Mouse (Mus musculus): Measurements from ENCODE around the gene Slc13a3. TPM values are rescaled to one million over a fixed set of nuclear protein-coding genes. Genes with fewer than 3 reads are reported as not detected.

Slc13a3 gene
- polyA plus RNA-seq, 1 experiment from 2014 or later, result 0.28 TPM

DNA sequence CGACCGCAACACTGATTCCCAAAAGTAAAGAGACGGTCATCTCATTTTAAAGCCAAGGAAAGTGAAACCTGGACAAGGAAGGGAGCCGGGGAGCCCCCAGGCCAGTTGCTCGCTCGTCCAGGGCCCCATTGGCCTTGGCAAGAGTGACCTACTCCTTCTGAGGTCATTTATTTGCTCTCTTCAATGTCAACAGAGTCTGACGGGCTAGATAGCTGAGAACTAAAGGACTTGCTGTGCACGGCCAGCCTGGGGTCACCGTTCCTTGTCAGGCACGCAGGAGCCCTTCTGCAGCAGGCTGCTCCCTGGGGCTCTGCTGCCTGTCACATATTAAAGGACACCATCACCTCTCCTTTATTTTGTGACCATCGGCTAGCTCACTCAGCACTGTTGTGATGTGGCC, 1.1 kb downstream of the Slc13a3 start:
- Histone ChIP-seq H3K27ac (no peak overlapping the region), H3K4me3 (no peak overlapping the region), H3K36me3 (no peaks in the 10 kb centered on the region), H3K4me1 (peaks cover 3% of the 10 kb centered on the region; the same call in 1 of the 2 replicates), H3K4me2 (no peak overlapping the region), H3K27me3 (peaks cover 50% of the 10 kb centered on the region), H3K9ac (no peak overlapping the region), H3K9me3 (no peaks in the 10 kb centered on the region)
- ATAC-seq (ENCODE audit: insufficient number of reproducible peaks, low FRiP score, low TSS enrichment, low read depth), result no peak
- WGBS, result 77% methylated on average over 11 of the region's 11 CpGs

DNA sequence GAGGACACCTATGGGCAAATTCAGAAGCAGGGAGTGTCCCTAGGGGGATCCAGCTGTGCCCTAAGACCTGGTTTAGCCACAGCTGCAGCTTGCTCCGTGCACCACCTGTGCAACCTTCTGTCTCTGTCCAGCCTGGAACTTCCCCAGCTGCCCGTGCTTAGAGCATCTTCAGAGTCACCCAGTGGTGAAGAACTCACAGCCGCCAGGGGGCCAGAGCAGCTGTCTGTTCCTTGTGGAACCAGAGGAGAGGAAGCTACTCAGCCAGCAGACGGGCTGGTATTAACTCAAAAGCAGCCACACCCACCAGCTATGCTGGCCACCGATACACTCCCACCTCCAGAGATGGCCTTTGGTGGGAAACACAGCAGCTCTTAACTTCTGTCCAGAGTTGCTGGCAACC, 2.9 kb downstream of the Slc13a3 start:
- H3K4me3 ChIP-seq, result no peak overlapping the region
- no peak overlapping the region for H3K4me2 ChIP-seq
- no peak overlapping the region for H3K27ac ChIP-seq
- peaks cover 3% of the 10 kb centered on the region; the same call in 1 of the 2 replicates for H3K4me1 ChIP-seq
- no peaks in the 10 kb centered on the region for H3K9me3 ChIP-seq
- H3K9ac ChIP-seq, result no peak overlapping the region
- ATAC-seq (ENCODE audit: insufficient number of reproducible peaks, low FRiP score, low TSS enrichment, low read depth), result no peak
- no peaks in the 10 kb centered on the region for H3K36me3 ChIP-seq
- 29% methylated on average over 5 of the region's 5 CpGs for WGBS
- H3K27me3 ChIP-seq, result peaks cover 41% of the 10 kb centered on the region

DNA sequence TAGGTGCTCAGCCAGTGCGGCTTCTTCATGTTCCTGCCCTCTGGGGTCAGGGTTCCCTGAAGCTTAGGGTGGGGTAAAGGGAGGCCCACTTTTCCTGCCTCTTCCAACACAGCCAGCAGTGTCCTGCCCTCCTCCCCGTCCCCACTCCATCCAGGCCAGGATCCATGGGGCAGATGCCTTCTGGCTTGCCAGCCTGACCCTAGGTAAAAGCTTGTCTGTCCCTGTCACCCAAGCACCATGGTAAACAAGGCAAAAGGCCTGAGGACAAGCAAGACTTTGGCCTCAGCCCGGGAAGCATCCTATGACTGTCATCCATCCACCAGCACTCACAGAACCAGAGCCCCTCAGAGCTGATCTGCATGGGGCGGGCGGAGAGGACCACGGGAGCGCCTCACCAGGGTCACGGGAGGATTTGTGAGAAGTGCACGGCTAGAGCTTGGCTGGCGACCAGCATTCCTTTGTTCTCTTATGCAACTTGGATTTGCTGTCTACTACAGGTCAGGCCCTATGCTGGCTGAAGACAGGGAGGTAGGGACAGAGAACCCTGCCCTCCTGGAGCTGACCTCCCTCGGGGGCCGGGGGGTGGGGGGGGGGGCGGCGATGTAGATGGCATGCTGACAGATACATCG, 5.1 kb downstream of the Slc13a3 start:
- Histone ChIP-seq H3K27me3 (peaks cover 21% of the 10 kb centered on the region), H3K9me3 (no peaks in the 10 kb centered on the region), H3K27ac (no peak overlapping the region), H3K9ac (no peak overlapping the region), H3K36me3 (no peaks in the 10 kb centered on the region), H3K4me2 (no peak overlapping the region), H3K4me3 (no peak overlapping the region), H3K4me1 (peaks cover under 1% of the 10 kb centered on the region; the same call in 1 of the 2 replicates)
- no peak for ATAC-seq (ENCODE audit: insufficient number of reproducible peaks, low FRiP score, low TSS enrichment, low read depth)
- 62% methylated on average over 15 of the region's 15 CpGs for WGBS

GRCm38 (mm10) chr2:165459663-165460062, 13.4 kb downstream of the Slc13a3 start:
- no peaks in the 10 kb centered on the region for H3K9me3 ChIP-seq
- no peak overlapping the region for H3K4me3 ChIP-seq
- H3K4me1 ChIP-seq, result no peaks in the 10 kb centered on the region
- H3K4me2 ChIP-seq, result no peak overlapping the region
- no peaks in the 10 kb centered on the region for H3K27me3 ChIP-seq
- 14% methylated on average over 7 of the region's 7 CpGs for WGBS
- no peaks in the 10 kb centered on the region for H3K36me3 ChIP-seq
- H3K27ac ChIP-seq, result no peak overlapping the region
- H3K9ac ChIP-seq, result no peak overlapping the region
- ATAC-seq (ENCODE audit: insufficient number of reproducible peaks, low FRiP score, low TSS enrichment, low read depth), result no peak

DNA sequence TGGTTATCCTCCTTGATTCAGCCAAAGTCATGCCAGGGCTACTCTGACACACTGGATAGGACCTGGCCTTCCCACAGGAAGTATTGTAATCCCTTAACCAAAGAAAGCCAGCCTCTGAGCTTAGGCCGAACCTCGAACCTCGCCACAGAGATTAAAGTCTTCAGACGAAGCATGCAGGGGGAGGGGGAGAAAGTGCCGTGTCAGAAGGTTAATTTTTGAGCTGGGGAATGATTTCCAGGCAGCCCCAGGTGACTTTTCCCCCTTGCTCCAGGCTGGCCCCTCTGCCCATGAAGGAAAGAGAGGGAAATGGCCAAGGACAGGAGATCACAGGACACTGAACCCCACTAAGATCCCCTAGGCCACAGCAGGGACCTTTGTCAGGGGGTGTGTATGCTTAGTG, 14.8 kb downstream of the Slc13a3 start:
- H3K4me3 ChIP-seq, result no peak overlapping the region
- H3K27me3 ChIP-seq, result no peaks in the 10 kb centered on the region
- H3K27ac ChIP-seq, result no peak overlapping the region
- no peaks in the 10 kb centered on the region for H3K36me3 ChIP-seq
- H3K4me1 ChIP-seq, result no peaks in the 10 kb centered on the region
- no peak for ATAC-seq (ENCODE audit: insufficient number of reproducible peaks, low FRiP score, low TSS enrichment, low read depth)
- H3K9me3 ChIP-seq, result no peaks in the 10 kb centered on the region
- no peak overlapping the region for H3K4me2 ChIP-seq
- no peak overlapping the region for H3K9ac ChIP-seq
- WGBS, result 42% methylated on average over 5 of the region's 5 CpGs

DNA sequence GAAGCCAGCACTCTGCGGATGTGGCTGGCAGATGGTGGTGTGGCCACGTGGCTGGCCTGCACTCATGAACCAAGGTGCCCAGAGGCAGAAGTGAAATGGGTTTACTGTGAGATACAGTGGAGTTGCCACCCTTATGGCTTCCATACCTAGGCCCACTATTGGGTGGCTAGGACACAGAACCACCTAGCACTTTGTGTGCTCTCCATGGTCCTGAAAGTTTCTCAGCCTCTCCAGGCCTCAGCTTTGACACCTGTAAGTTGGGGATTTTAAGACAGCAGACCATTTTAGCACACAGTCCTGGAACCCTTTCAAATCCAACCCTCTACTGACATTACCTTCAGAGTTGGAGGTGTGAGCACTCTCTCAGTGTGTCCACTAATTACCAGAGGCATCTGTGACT, 16.3 kb downstream of the Slc13a3 start:
- WGBS, result 41% methylated on average over 2 of the region's 2 CpGs
- H3K36me3 ChIP-seq, result no peaks in the 10 kb centered on the region
- H3K9me3 ChIP-seq, result no peaks in the 10 kb centered on the region
- no peak overlapping the region for H3K4me3 ChIP-seq
- no peak overlapping the region for H3K27ac ChIP-seq
- no peak for ATAC-seq (ENCODE audit: insufficient number of reproducible peaks, low FRiP score, low TSS enrichment, low read depth)
- no peak overlapping the region for H3K9ac ChIP-seq
- no peaks in the 10 kb centered on the region for H3K4me1 ChIP-seq
- H3K4me2 ChIP-seq, result no peak overlapping the region
- no peaks in the 10 kb centered on the region for H3K27me3 ChIP-seq

DNA sequence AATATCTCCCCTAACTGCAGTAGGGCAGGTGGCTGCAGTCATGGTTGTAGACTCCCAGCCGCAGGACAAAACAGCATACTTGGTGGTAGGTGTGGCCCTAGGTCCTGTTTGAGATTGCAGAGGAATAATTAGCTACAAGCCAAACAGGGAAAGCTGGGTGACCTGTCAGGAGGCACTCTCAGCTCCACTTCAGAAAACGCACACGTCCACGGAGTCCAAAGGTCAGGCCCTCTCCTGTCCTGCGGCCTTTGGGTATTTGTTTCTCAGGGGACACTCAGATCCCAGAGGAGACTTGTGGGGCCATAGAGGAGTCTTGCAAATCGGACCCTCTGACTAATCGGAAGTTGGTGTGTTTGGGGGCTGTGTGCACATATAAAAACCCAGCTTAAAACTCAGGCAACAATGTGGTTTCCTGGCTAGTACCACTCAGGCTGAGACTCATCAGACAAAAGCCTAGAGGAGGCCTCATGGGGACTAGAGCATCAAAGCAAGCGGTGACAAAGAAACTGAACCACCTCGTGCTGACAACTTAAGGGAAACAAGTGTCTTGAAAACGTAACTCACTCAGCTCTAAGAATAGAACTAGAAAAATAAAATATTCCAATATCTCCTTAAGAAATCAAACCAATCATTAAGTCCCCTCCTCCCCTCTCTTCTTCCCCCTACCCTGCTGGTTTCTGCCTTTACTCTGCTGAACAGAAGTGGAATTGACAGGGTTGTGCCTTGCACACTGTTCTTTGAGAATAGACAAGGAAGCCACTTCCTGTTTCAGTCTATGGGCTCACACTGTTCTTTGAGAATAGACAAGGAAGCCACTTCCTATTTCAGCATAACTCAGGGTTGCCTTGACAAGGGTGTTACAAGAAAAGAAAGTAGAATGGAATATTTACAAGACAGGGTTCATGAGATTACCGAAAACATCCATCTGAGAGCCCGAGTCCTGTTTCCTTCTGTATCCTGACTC, 20.0 kb downstream of the Slc13a3 start:
- no peaks in the 10 kb centered on the region for H3K4me1 ChIP-seq
- 82% methylated on average over 12 of the region's 12 CpGs for WGBS
- no peak overlapping the region for H3K27ac ChIP-seq

DNA sequence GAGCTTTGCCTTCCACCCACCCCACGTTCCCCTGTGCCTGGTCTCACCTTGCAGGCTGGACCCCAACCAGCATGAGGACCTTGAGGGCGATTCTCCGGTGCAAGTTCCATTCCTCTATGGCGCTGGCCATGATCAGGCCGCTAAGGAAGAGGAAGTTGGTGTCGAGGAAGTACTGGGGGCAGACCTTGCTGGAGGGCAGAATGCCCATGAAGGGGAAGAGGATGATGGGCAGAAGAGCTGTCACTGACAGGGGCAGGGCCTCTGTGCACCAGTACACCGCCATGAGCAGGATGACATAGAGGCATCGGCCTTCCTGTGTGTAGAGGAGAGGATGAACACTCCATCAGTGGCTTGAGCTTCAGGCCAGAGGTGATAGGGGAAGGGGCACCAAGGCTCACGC, 24.6 kb downstream of the Slc13a3 start:
- Histone ChIP-seq H3K9ac (no peak overlapping the region), H3K9me3 (no peaks in the 10 kb centered on the region), H3K27ac (no peak overlapping the region), H3K4me3 (no peak overlapping the region), H3K36me3 (no peaks in the 10 kb centered on the region), H3K4me1 (no peaks in the 10 kb centered on the region), H3K27me3 (no peaks in the 10 kb centered on the region), H3K4me2 (no peak overlapping the region)
- WGBS, result 85% methylated on average over 9 of the region's 9 CpGs
- ATAC-seq (ENCODE audit: insufficient number of reproducible peaks, low FRiP score, low TSS enrichment, low read depth), result no peak

More for the DNA sequence above, 20.0 kb downstream of the Slc13a3 start:
- Histone ChIP-seq H3K4me3 (no peak overlapping the region), H3K36me3 (no peaks in the 10 kb centered on the region), H3K27me3 (no peaks in the 10 kb centered on the region), H3K9me3 (no peaks in the 10 kb centered on the region), H3K9ac (no peak overlapping the region), H3K4me2 (no peak overlapping the region)
- no peak for ATAC-seq (ENCODE audit: insufficient number of reproducible peaks, low FRiP score, low TSS enrichment, low read depth)

DNA sequence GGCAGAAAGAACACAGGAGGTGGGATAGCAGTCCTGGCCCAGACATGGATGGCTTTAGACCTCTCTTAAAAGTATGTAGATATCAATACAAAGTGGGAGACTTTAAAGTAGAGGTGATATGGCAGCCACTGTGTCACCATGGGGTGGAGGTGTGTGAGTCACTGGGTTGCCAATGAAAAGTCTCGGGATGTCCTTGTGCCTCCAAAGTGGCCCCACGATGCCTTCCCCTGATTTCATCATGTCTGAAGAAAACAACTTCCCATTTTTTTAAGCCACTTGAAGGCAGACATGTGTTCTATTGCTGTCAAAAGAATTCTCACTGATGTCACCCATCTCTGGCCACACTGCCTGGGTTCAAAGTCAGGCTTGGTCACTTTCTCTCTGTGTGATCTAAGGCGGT, 28.2 kb downstream of the Slc13a3 start:
- no peak overlapping the region for H3K9ac ChIP-seq
- no peaks in the 10 kb centered on the region for H3K9me3 ChIP-seq
- ATAC-seq (ENCODE audit: insufficient number of reproducible peaks, low FRiP score, low TSS enrichment, low read depth), result no peak
- H3K27ac ChIP-seq, result no peak overlapping the region
- H3K36me3 ChIP-seq, result no peaks in the 10 kb centered on the region
- no peaks in the 10 kb centered on the region for H3K27me3 ChIP-seq
- WGBS, result 84% methylated on average over 3 of the region's 3 CpGs
- H3K4me3 ChIP-seq, result no peak overlapping the region
- H3K4me1 ChIP-seq, result no peaks in the 10 kb centered on the region
- no peak overlapping the region for H3K4me2 ChIP-seq

GRCm38 (mm10) chr2:165442981-165443380, 30.0 kb downstream of the Slc13a3 start:
- H3K27me3 ChIP-seq, result no peaks in the 10 kb centered on the region
- H3K4me3 ChIP-seq, result no peak overlapping the region
- H3K4me2 ChIP-seq, result no peak overlapping the region
- H3K9me3 ChIP-seq, result no peaks in the 10 kb centered on the region
- H3K27ac ChIP-seq, result no peak overlapping the region
- H3K36me3 ChIP-seq, result no peaks in the 10 kb centered on the region
- 56% methylated on average over 10 of the region's 10 CpGs for WGBS
- no peak for ATAC-seq (ENCODE audit: insufficient number of reproducible peaks, low FRiP score, low TSS enrichment, low read depth)
- H3K4me1 ChIP-seq, result no peaks in the 10 kb centered on the region
- no peak overlapping the region for H3K9ac ChIP-seq

GRCm38 (mm10) chr2:165441613-165442012, 31.4 kb downstream of the Slc13a3 start:
- H3K4me1 ChIP-seq, result no peaks in the 10 kb centered on the region
- no peaks in the 10 kb centered on the region for H3K27me3 ChIP-seq
- no peak overlapping the region for H3K4me3 ChIP-seq
- no peaks in the 10 kb centered on the region for H3K9me3 ChIP-seq
- no peak overlapping the region for H3K9ac ChIP-seq
- no peak for ATAC-seq (ENCODE audit: insufficient number of reproducible peaks, low FRiP score, low TSS enrichment, low read depth)
- WGBS, result 60% methylated on average over 4 of the region's 4 CpGs
- H3K4me2 ChIP-seq, result no peak overlapping the region
- no peaks in the 10 kb centered on the region for H3K36me3 ChIP-seq
- no peak overlapping the region for H3K27ac ChIP-seq

GRCm38 (mm10) chr2:165439613-165440012, 33.4 kb downstream of the Slc13a3 start:
- Histone ChIP-seq H3K4me1 (no peaks in the 10 kb centered on the region), H3K27ac (no peak overlapping the region), H3K9me3 (no peaks in the 10 kb centered on the region), H3K27me3 (no peaks in the 10 kb centered on the region), H3K4me2 (no peak overlapping the region), H3K4me3 (no peak overlapping the region), H3K36me3 (no peaks in the 10 kb centered on the region), H3K9ac (no peak overlapping the region)
- no peak for ATAC-seq (ENCODE audit: insufficient number of reproducible peaks, low FRiP score, low TSS enrichment, low read depth)
- 83% methylated on average over 10 of the region's 10 CpGs for WGBS
